Mouse (Mus musculus): ENCODE measurements around the gene Klk1b26.
"Not testable (repeated sequence)": the region's sequence is repeated elsewhere in the genome, so short reads cannot be mapped to it uniquely, and the experiment has no call there.

Gene Klk1b26

DNA sequence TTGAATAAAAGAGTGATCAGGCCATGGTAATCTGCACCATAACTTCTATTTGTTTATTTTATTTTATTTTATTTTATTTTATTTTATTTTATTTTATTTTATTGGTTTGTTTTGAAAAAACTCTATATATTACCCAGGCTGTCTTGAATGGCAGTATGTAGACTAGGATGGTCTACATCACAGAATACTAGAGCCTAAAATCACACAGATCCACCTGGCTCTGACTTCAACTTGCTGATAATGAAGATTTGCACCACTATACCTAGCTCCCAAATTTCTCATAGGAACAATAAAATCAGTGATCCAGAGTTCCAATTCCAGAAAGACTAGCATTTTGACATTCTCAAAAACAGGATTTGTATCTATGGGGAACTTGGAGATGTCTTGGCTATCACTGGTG lies at the start of gene Klk1b26:
Klk1b26 (plus strand) TSS at position 301 of the 400 bp plus-strand sequence.
- DNase-seq = not testable (repeated sequence)

DNA sequence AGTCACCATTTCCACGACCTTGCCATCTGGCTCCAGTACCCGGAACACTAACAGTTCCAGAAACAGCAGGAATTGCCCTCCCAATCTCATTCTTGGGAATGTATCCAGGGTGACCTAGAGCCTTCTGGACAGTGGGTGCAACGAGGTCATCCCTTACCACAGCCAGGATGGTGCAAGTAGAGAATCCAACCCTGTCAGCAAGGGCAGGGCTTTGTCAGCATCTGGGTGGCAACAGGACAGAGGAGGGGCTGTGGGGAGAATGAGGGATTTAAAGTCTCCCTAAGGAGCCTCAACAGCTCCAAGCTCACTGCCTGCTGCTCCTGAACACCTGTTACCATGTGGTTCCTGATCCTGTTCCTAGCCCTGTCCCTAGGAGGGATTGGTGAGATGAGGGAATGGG lies 45.5 kb upstream of the Klk1b26 start, which contains the start of gene Klk1b1:
Klk1b1 (plus strand) TSS at position 301 of the 400 bp plus-strand sequence.
- DNase-seq = no peak

DNA sequence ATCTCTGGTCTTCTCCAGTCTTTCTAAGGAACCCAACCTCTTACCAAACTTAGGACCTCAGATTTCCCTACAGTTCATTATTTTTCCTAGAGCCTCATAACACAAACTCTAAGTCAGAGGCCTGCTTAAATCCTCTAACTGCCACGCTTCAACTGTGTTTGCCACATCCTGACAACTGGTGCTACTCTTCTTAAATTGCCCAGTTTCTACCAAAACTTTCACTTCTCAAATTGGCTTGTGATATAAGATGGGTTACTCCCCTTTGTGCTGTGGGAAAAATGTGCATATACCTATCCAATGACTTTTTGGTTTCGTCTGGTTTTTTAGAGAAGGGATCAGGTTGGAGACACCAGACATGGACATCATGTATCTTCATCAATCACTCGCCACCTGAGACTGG lies 44.9 kb upstream of the Klk1b26 start:
- no peak for DNase-seq

- no peak for DNase-seq
Measured at GRCm38 (mm10) chr7:43967612-43968011, 44.4 kb upstream of the Klk1b26 start.

DNA sequence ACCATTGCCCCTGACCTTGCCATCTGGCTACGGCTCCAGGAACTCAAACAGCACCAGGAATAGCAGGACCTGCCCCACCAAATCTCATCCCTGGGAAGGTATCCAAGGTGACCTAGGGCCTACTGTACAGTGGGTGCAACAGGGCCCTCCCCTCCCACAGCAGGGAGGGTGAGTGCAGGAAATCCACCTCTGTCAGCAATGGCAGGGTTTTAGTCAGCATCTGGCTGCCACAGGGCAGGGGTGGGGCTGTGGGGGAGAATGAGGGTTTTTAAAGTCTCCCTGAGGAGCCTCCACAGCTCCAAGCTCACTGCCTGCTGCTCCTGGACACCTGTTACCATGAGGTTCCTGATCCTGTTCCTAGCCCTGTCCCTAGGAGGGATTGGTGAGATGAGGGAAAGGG lies 36.2 kb upstream of the Klk1b26 start, which contains the start of gene Klk1b9:
Klk1b9 (plus strand) TSS at position 301 of the 400 bp plus-strand sequence.
- DNase-seq = not testable (repeated sequence)

GRCm38 (mm10) chr7:43985657-43986056 lies 26.3 kb upstream of the Klk1b26 start:
- DNase-seq = no peak

GRCm38 (mm10) chr7:43994821-43995220 lies 17.1 kb upstream of the Klk1b26 start:
- DNase-seq = not testable (repeated sequence)

DNA sequence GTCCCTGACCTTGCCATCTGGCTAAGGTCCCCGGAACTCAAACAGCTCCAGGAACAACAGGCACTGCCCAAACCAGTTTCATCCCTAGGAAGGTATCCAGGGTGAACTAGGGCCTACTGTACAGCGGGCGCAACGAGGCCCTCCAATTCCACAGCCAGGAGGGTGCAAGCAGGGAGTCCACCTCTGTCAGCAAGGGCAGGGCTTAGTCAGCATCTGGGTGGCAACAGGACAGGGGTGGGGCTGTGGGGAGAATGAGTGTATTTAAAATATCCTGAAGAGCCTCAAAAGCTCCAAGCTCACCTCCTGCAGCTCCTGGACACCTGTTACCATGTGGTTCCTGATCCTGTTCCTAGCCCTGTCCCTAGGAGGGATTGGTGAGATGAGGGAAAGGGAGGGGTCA lies 16.4 kb upstream of the Klk1b26 start, which contains the start of gene Klk1b11:
Klk1b11 (plus strand) TSS at position 301 of the 400 bp plus-strand sequence.
- DNase-seq = not testable (repeated sequence)

DNA sequence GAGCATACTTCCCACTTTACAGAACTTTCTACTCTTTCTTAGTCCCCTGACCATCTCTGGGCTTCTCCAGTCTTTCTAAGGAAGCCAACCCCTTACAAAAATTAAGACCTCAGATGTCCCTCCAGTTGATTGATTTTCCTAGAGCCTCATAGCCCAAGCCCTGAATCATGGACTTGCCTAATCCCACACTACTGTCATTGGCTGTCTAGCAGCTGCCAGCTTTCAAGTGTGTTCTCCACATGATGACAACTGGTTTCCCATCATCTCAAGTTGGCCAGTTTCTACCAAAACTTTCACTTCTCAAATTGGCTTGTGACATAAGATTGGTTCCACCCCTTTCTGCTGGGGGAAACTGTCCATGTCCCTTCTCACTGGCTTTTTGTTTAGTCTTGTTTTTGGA lies 7.1 kb upstream of the Klk1b26 start:
- no peak for DNase-seq

GRCm38 (mm10) chr7:44014666-44015065 lies 2.7 kb downstream of the Klk1b26 start:
- DNase-seq = not testable (repeated sequence)

GRCm38 (mm10) chr7:44015071-44015470 lies 3.1 kb downstream of the Klk1b26 start:
- no peak for DNase-seq

DNA sequence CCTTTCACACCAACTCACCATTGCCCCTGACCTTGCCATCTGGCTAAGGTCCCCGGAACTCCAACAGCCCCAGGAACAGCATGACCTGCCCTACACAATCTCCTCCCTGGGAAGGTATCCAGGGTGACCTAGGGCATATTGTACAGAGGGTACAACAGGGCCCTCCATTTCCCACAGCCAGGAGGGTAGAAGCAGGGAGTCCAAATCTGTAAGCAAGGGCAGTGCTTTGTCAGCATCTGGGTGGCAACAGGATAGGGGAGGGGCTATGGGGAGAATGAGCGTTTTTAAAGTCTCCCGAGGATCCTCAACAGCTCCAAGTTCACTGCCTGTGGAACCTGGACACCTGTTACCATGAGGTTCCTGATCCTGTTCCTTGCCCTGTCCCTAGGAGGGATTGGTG lies 40.0 kb downstream of the Klk1b26 start, which contains the start of gene Klk1b27:
Klk1b27 (plus strand) TSS at position 301 of the 400 bp plus-strand sequence.
- not testable (repeated sequence) for DNase-seq
